Mouse (Mus musculus): ENCODE results near the gene Ssr2. TPM values are rescaled to one million over a fixed set of nuclear protein-coding genes. Genes with fewer than 3 reads are reported as not detected.

Gene Ssr2
- total and polyA plus RNA-seq, 3 experiments: 346 to 377 (median 364) TPM

GRCm38 (mm10) chr3:88592942-88593576 is 17.4 kb downstream of the Ssr2 start:
- dilution Hi-C loops (cut with MboI; ENCODE audit: extremely low pct_ligation_motif_present, extremely low pct_unique_long_range_greater_than_20kb, low sequenced_read_pairs): no loop called here
- Histone ChIP-seq H3K36me3 (replicated peaks in 1 of 2; ENCODE audit: control insufficient read depth in 1 of 2, insufficient read depth in 1 of 2, low read length in 1 of 2) (peaks cover 5 to 28% of the 10 kb centered on the region in 2 experiments), H3K4me2 (ENCODE audit: insufficient read depth, low read depth, poor library complexity, severe bottlenecking) (peak overlapping the region; percentile 71), H3K9me3 (replicated peaks; ENCODE audit: low read length) (no peaks in the 10 kb centered on the region), H3K27ac (ENCODE audit: insufficient read depth, low read depth) (peak overlapping the region; percentile 76), H3K9ac (ENCODE audit: insufficient read depth, low read depth) (peak overlapping the region; percentile 36), H3K4me3 (replicated peaks in 1 of 3; ENCODE audit: low read depth in 2 of 3, low read length in 2 of 3, poor library complexity in 1 of 3) (peak overlapping the region in 2 of 3 experiments; percentile 30 to 37), H3K79me2 (replicated peaks; ENCODE audit: control insufficient read depth, extremely low read depth, insufficient read depth, poor library complexity, severe bottlenecking) (no peaks in the 10 kb centered on the region), H3K4me1 (ENCODE audit: control insufficient read depth in 1 of 2, insufficient read depth in 2 of 2) (peaks cover 13 to 29% of the 10 kb centered on the region in 2 experiments), H3K27me3 (replicated peaks) (no peaks in the 10 kb centered on the region)
- no peak for TF ChIP-seq ZKSCAN1 (IDR thresholded peaks at IDR 0.05; ENCODE audit: borderline replicate concordance, low read depth, low read length)
- TF ChIP-seq ZC3H11A (IDR thresholded peaks at IDR 0.05; ENCODE audit: low read depth, low read length): no peak
- TF ChIP-seq ZMIZ1 (IDR thresholded peaks at IDR 0.05; ENCODE audit: low read depth, low read length): no peak
- no peak for TF ChIP-seq SMC3 (IDR thresholded peaks at IDR 0.05; ENCODE audit: low read depth, low read length)
- TF ChIP-seq JUN (IDR thresholded peaks at IDR 0.05; ENCODE audit: insufficient read depth, low read depth, low read length): peak; percentile 48
- TF ChIP-seq CHD1 (IDR thresholded peaks at IDR 0.05; ENCODE audit: low read depth, low read length): no peak
- TF ChIP-seq CTCF (conservative IDR thresholded peaks at IDR 0.05 in 1 of 2, IDR thresholded peaks at IDR 0.05 in 1 of 2; ENCODE audit: low read depth in 2 of 2, low read length in 2 of 2): peak in 1 of 2 experiments; percentile 13; a peak in 1 of 4 replicates
- no peak for TF ChIP-seq KAT2A (IDR thresholded peaks at IDR 0.05; ENCODE audit: insufficient replicate concordance, low read length)
- no peak for TF ChIP-seq ZNF384 (IDR thresholded peaks at IDR 0.05; ENCODE audit: low read depth, low read length)
- TF ChIP-seq CHD2 (IDR thresholded peaks at IDR 0.05; ENCODE audit: low read length): peak; percentile 39; the same call in 1 of the 2 replicates
- no peak for TF ChIP-seq TBP (conservative IDR thresholded peaks at IDR 0.05; ENCODE audit: low read depth, low read length)
- TF ChIP-seq POLR2A (IDR thresholded peaks at IDR 0.05; ENCODE audit: low read depth, low read length): peak; percentile 27; the same call in 1 of the 2 replicates
- TF ChIP-seq USF1 (IDR thresholded peaks at IDR 0.05; ENCODE audit: low read depth, low read length): no peak
- TF ChIP-seq ETS1 (conservative IDR thresholded peaks at IDR 0.05; ENCODE audit: low read depth, low read length): peak; percentile 43
- no peak for TF ChIP-seq MAFK (IDR thresholded peaks at IDR 0.05; ENCODE audit: insufficient replicate concordance, low read length)
- no peak for TF ChIP-seq POLR2AphosphoS2 (IDR thresholded peaks at IDR 0.05; ENCODE audit: low read depth, low read length)
- peak; percentile 74; the same call in 1 of the 2 replicates for TF ChIP-seq RCOR1 (conservative IDR thresholded peaks at IDR 0.05; ENCODE audit: low read depth, low read length)
- peak; percentile 55; the same call in 1 of the 2 replicates for TF ChIP-seq SIN3A (IDR thresholded peaks at IDR 0.05; ENCODE audit: low read length)
- no peak for TF ChIP-seq RAD21 (IDR thresholded peaks at IDR 0.05; ENCODE audit: low read depth, low read length)
- TF ChIP-seq TCF12 (IDR thresholded peaks at IDR 0.05; ENCODE audit: low read depth, low read length): peak; percentile 58
- no peak for TF ChIP-seq MYC (IDR thresholded peaks at IDR 0.05; ENCODE audit: low read depth, low read length)
- TF ChIP-seq MXI1 (IDR thresholded peaks at IDR 0.05; ENCODE audit: low read depth, low read length): peak; percentile 27; the same call in 1 of the 2 replicates
- TF ChIP-seq JUND (conservative IDR thresholded peaks at IDR 0.05; ENCODE audit: low read depth, low read length): no peak; the same call in none of the 2 replicates
- TF ChIP-seq EP300 (IDR thresholded peaks at IDR 0.05; ENCODE audit: low read length): peak; percentile 88
- peak; percentile 95 for TF ChIP-seq IRF4 (IDR thresholded peaks at IDR 0.05; ENCODE audit: low read depth, low read length)
- peak; percentile 55; the same call in 1 of the 2 replicates for TF ChIP-seq MAZ (IDR thresholded peaks at IDR 0.05; ENCODE audit: low read depth, low read length)
- 0 out of 2 replicates have a peak, but pooled peaks have one; percentile 6 for TF ChIP-seq HCFC1 (IDR thresholded peaks at IDR 0.05; ENCODE audit: low read depth, low read length)
- TF ChIP-seq UBTF (IDR thresholded peaks at IDR 0.05; ENCODE audit: low read depth, low read length): no peak
- TF ChIP-seq MAX (IDR thresholded peaks at IDR 0.05; ENCODE audit: low read length): no peak
- TF ChIP-seq NELFE (IDR thresholded peaks at IDR 0.05; ENCODE audit: low read depth, low read length): no peak; the same call in 1 of the 2 replicates
- peak; percentile 86 for TF ChIP-seq ELF1 (IDR thresholded peaks at IDR 0.05; ENCODE audit: low read depth, low read length)
- TF ChIP-seq MEF2A (IDR thresholded peaks at IDR 0.05; ENCODE audit: borderline replicate concordance, low read depth, low read length): peak; percentile 27; the same call in 1 of the 2 replicates
- TF ChIP-seq GABPA (IDR thresholded peaks at IDR 0.05; ENCODE audit: insufficient replicate concordance, low read depth, low read length): no peak
- no peak for TF ChIP-seq BHLHE40 (IDR thresholded peaks at IDR 0.05; ENCODE audit: low read depth, low read length)
- no peak for TF ChIP-seq PAX5 (IDR thresholded peaks at IDR 0.05; ENCODE audit: low read length)
- no peak for TF ChIP-seq NRF1 (IDR thresholded peaks at IDR 0.05; ENCODE audit: low read depth, low read length)
- no peak for TF ChIP-seq USF2 (conservative IDR thresholded peaks at IDR 0.05; ENCODE audit: low read depth, low read length)
- TF ChIP-seq E2F4 (IDR thresholded peaks at IDR 0.05; ENCODE audit: insufficient replicate concordance, low read depth, low read length): no peak
- in situ Hi-C loops (cut with MboI; ENCODE audit: low pct_ligation_motif_present, low pct_unique_long_range_greater_than_20kb, low sequenced_read_pairs): no loop called here
- peak; percentile 63 for DNase-seq (ENCODE audit: extremely low read depth)

Measured in CH12.LX (cell line).